Mouse (Mus musculus) forebrain, embryonic 14.5 days (tissue): Measurements from ENCODE around the gene Dnajb13. TPM values are rescaled to one million over a fixed set of nuclear protein-coding genes. Genes with fewer than 3 reads are reported as not detected.

Experiments used
- ATAC-seq: fragments of 200-750 bp; cut with Nextera tagmentation; 2 replicates; pipeline ENCODE4 v1.8.0; 2017; ENCODE audit warnings: mild to moderate bottlenecking, moderate library complexity
- DNase-seq: peaks from one replicate; pipeline ENCODE4 v3.0.0-alpha.2; 2015; ENCODE audit warnings: low spot score
- H3K27ac ChIP-seq: fragments of 300-500 bp; sonication (generic); 2 replicates; pipeline ENCODE4 v1.5.1; 2014; ENCODE audit warnings: low read depth, mild to moderate bottlenecking, control low read depth, low read length, moderate library complexity
- H3K27me3 ChIP-seq: fragments of 300-500 bp; sonication (generic); replicated peaks from 2 replicates; pipeline ENCODE4 v1.6.1; 2014; ENCODE audit warnings: low read length, control low read depth, mixed read lengths; ENCODE audit not compliant: control insufficient read depth, insufficient read depth
- H3K36me3 ChIP-seq: fragments of 300-500 bp; sonication (generic); 2 replicates; pipeline ENCODE4 v1.6.1; 2014; ENCODE audit warnings: low read length, control low read depth; ENCODE audit not compliant: control insufficient read depth, insufficient read depth
- H3K4me1 ChIP-seq: fragments of 300-500 bp; sonication (generic); 2 replicates; pipeline ENCODE4 v1.6.1; 2014; ENCODE audit warnings: antibody characterized with exemption, low read length, control low read depth; ENCODE audit not compliant: control insufficient read depth, insufficient read depth
- H3K4me2 ChIP-seq: fragments of 300-500 bp; sonication (generic); 2 replicates; pipeline ENCODE4 v1.6.1; 2014; ENCODE audit warnings: mild to moderate bottlenecking, control low read depth, low read length
- H3K4me3 ChIP-seq: fragments of 300-500 bp; sonication (generic); 2 replicates; pipeline ENCODE4 v1.5.1; 2014; ENCODE audit warnings: low read depth, low read length, control low read depth
- H3K9ac ChIP-seq: fragments of 300-500 bp; sonication (generic); 2 replicates; pipeline ENCODE4 v1.6.1; 2014; ENCODE audit warnings: mild to moderate bottlenecking, low read length, control low read depth, moderate library complexity
- H3K9me3 ChIP-seq: fragments of 300-500 bp; sonication (generic); replicated peaks from 2 replicates; pipeline ENCODE4 v1.6.1; 2016; ENCODE audit warnings: low read length, control low read depth, mixed read lengths; ENCODE audit not compliant: control insufficient read depth
- WGBS: fragments of 180-500 bp; shearing (Covaris S2); extraction: QIAGEN DNeasy Blood & Tissue Kit; methylation state at CpG from one replicate; pipeline ENCODE4 v1.1.7; 2014; 5-methylcytosine and 5-hydroxymethylcytosine counted together
- polyA plus RNA-seq: library from polyadenylated mRNA; unstranded; fragments of >200 nt; fragmentation: Nextera tagmentation; extraction: Ambion mirVana; gene quantifications from 2 replicates; pipeline ENCODE4 v1.2.1, GENCODE M21; 2014

Dnajb13 gene
- polyA plus RNA-seq, 1 experiment from 2014 or later: 5.0 TPM

GRCm38 (mm10) chr7:100502374-100502922 is 12.3 kb downstream of the Dnajb13 start:
- Histone ChIP-seq H3K9me3 (no peaks in the 10 kb centered on the region), H3K36me3 (no peaks in the 10 kb centered on the region), H3K27ac (no peak overlapping the region), H3K4me2 (no peak overlapping the region), H3K9ac (no peak overlapping the region), H3K4me3 (no peak overlapping the region), H3K4me1 (no peaks in the 10 kb centered on the region), H3K27me3 (no peaks in the 10 kb centered on the region)
- DNase-seq (no peak), ATAC-seq (no peak)
- WGBS: 88% methylated on average over 7 of the region's 7 CpGs

- Histone ChIP-seq H3K4me1 (no peaks in the 10 kb centered on the region), H3K4me2 (no peak overlapping the region), H3K9ac (no peak overlapping the region), H3K9me3 (no peaks in the 10 kb centered on the region), H3K27me3 (no peaks in the 10 kb centered on the region), H3K4me3 (no peak overlapping the region), H3K36me3 (no peaks in the 10 kb centered on the region), H3K27ac (no peak overlapping the region)
- ATAC-seq: no peak
- no peak for DNase-seq
- 58% methylated on average over 2 of the region's 2 CpGs for WGBS
Measured at GRCm38 (mm10) chr7:100501844-100502373, 12.9 kb downstream of the Dnajb13 start.

GRCm38 (mm10) chr7:100501027-100501843 is 13.5 kb downstream of the Dnajb13 start:
- H3K36me3 ChIP-seq: no peaks in the 10 kb centered on the region
- no peak overlapping the region for H3K27ac ChIP-seq
- H3K27me3 ChIP-seq: no peaks in the 10 kb centered on the region
- ATAC-seq (no peak), DNase-seq (no peak)
- 69% methylated on average over 6 of the region's 6 CpGs for WGBS
- H3K4me1 ChIP-seq: 0 out of 2 replicates have a peak, but pooled peaks cover 1% of the 10 kb centered on the region
- H3K9me3 ChIP-seq: no peaks in the 10 kb centered on the region
- no peak overlapping the region for H3K4me3 ChIP-seq
- no peak overlapping the region for H3K9ac ChIP-seq
- H3K4me2 ChIP-seq: no peak overlapping the region

- 77% methylated on average over 16 of the region's 16 CpGs for WGBS
- Histone ChIP-seq H3K27ac (no peak overlapping the region), H3K4me3 (no peak overlapping the region), H3K4me2 (no peak overlapping the region), H3K36me3 (no peaks in the 10 kb centered on the region), H3K27me3 (no peaks in the 10 kb centered on the region), H3K9me3 (no peaks in the 10 kb centered on the region), H3K9ac (no peak overlapping the region), H3K4me1 (peaks cover 5% of the 10 kb centered on the region; the same call in 1 of the 2 replicates)
- ATAC-seq (no peak), DNase-seq (no peak)
Measured at GRCm38 (mm10) chr7:100500276-100500977, 14.3 kb downstream of the Dnajb13 start.

- Histone ChIP-seq H3K4me1 (peaks cover 5% of the 10 kb centered on the region; the same call in 1 of the 2 replicates), H3K9ac (no peak overlapping the region), H3K36me3 (no peaks in the 10 kb centered on the region), H3K9me3 (no peaks in the 10 kb centered on the region), H3K27me3 (no peaks in the 10 kb centered on the region), H3K4me2 (no peak overlapping the region), H3K4me3 (no peak overlapping the region), H3K27ac (no peak overlapping the region)
- DNase-seq (no peak), ATAC-seq (no peak)
Measured at GRCm38 (mm10) chr7:100499465-100499864, 15.3 kb downstream of the Dnajb13 start.

GRCm38 (mm10) chr7:100497982-100498381 is 16.8 kb downstream of the Dnajb13 start:
- no peak overlapping the region for H3K9ac ChIP-seq
- H3K9me3 ChIP-seq: no peaks in the 10 kb centered on the region
- H3K4me3 ChIP-seq: no peak overlapping the region
- no peaks in the 10 kb centered on the region for H3K36me3 ChIP-seq
- 93% methylated on average over 13 of the region's 13 CpGs for WGBS
- peaks cover 14% of the 10 kb centered on the region; the same call in 1 of the 2 replicates for H3K4me1 ChIP-seq
- no peak for DNase-seq
- ATAC-seq: no peak
- H3K4me2 ChIP-seq: no peak overlapping the region
- H3K27ac ChIP-seq: no peak overlapping the region
- no peaks in the 10 kb centered on the region for H3K27me3 ChIP-seq

- no peaks in the 10 kb centered on the region for H3K9me3 ChIP-seq
- H3K9ac ChIP-seq: no peak overlapping the region
- H3K27me3 ChIP-seq: no peaks in the 10 kb centered on the region
- peaks cover 19% of the 10 kb centered on the region; the same call in 1 of the 2 replicates for H3K4me1 ChIP-seq
- H3K36me3 ChIP-seq: no peaks in the 10 kb centered on the region
- no peak overlapping the region for H3K4me3 ChIP-seq
- DNase-seq (no peak), ATAC-seq (no peak)
- no peak overlapping the region for H3K4me2 ChIP-seq
- 89% methylated on average over 4 of the region's 4 CpGs for WGBS
- no peak overlapping the region for H3K27ac ChIP-seq
Measured at GRCm38 (mm10) chr7:100497402-100497801, 17.4 kb downstream of the Dnajb13 start.

GRCm38 (mm10) chr7:100496791-100497190 is 18.0 kb downstream of the Dnajb13 start:
- Histone ChIP-seq H3K9ac (no peak overlapping the region), H3K4me2 (no peak overlapping the region), H3K4me1 (peaks cover 20% of the 10 kb centered on the region; the same call in 1 of the 2 replicates), H3K36me3 (no peaks in the 10 kb centered on the region), H3K27me3 (no peaks in the 10 kb centered on the region), H3K27ac (no peak overlapping the region), H3K9me3 (no peaks in the 10 kb centered on the region), H3K4me3 (no peak overlapping the region)
- DNase-seq (no peak), ATAC-seq (no peak)
- WGBS: 98% methylated on average over 9 of the region's 9 CpGs
